14 mouse cellular contexts compared by ENCODE assay signal in the genomic region with DNA sequence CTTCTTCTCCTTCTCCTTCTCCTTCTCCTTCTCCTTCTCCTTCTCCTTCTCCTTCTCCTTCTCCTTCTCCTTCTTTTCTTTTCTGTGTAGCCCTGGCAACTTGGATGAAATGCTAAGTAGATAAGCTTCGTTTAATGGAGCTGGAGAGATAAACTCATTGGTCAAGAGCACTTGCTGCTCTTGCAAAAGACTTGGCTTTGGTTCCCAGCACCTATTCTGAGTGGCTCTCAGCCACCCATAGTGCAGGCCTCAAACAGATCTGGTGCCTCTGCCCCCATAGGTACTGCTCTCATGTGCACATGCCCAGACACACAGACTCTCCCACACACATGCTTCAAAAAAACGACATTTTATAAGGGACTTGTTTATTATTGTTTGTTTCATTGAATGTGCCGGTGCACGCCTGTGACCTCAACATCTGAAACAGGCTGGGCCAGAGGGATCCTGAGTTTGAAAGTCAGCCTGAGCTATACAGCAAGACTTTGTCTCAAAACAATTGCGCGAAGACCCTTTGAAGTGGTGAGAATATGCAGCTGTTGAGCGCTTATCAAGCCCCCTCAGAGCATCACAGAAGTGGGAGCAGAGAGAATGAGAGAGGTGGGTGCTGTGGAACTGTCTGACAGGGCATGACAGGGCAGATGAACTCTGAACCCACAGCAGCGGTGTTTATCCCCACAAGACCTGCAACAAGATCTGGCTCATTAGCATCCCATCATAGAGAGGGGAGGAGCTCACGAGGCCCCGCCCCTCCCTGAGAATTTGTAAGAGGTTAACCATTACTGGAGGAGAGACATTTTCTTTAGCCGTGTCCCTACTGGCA. TPM values are rescaled to one million over a fixed set of nuclear protein-coding genes. Genes with fewer than 3 reads are reported as not detected.
DNase-seq lines count a peak whose midpoint lies in the region; ATAC-seq lines count a peak whose summit lies in the region.
"Had no signal": no experiment of that assay in that cellular context is flagged by ENCODE, and none has a peak within 500 bp of the region (broad histone marks: within the 10 kb centered on the region; RNA-seq: fewer than 3 reads in every experiment).

No protein-coding gene starts in this region.

- peak; percentile 41 for ATAC-seq in erythroblast, adult 5-6 weeks (replicated peaks; ENCODE audit: low FRiP score, poor library complexity, severe bottlenecking)
- ATAC-seq: forebrain, embryonic 16.5 days; lung, postnatal 0 days; midbrain, embryonic 15.5 days had no signal

- peak; percentile 5 for DNase-seq in embryo, embryonic 10.5 days (ENCODE audit: low spot score)
- DNase-seq in embryo, embryonic 10 days (ENCODE audit: low spot score): no peak
- peak; percentile 22 to 37 for DNase-seq in lung, adult 18-20 months
- DNase-seq in lung, postnatal 14 days: no peak
- peak; percentile 84 for DNase-seq in thymus, postnatal 14 days
- no peak for DNase-seq in layer of hippocampus, adult 9-11 months
- DNase-seq in gastrocnemius, adult 18-20 months (ENCODE audit: low spot score): no peak
- DNase-seq: gastrocnemius, postnatal 10 days; kidney, adult 2 months; right cerebral cortex, adult 18-20 months had no signal

RNA-seq across cellular contexts. Expression of a gene that starts 33.6 kb away (rescaled TPM):
- total RNA-seq in erythroblast, adult 5-6 weeks (2015; ENCODE audit: low replicate concordance): 131 and 161 TPM in 2 replicates
- 125 and 166 TPM in 2 replicates for total RNA-seq in erythroblast, adult 5-6 weeks (2017; ENCODE audit: low replicate concordance)
- 1 to 10 TPM; 1.9 to 3.6 TPM for total RNA-seq in gastrocnemius, adult 18-20 months (2021)

RNA-seq across cellular contexts. Expression of a gene that starts 53.8 kb away (rescaled TPM):
- total RNA-seq in erythroblast, adult 5-6 weeks (2015; ENCODE audit: low replicate concordance): 40.3 and 52.7 TPM in 2 replicates
- total RNA-seq in erythroblast, adult 5-6 weeks (2017; ENCODE audit: low replicate concordance): 82.9 and 164 TPM in 2 replicates
- under 1 TPM; 0.40 to 0.53 TPM for total RNA-seq in gastrocnemius, adult 18-20 months (2021)

RNA-seq across cellular contexts. Expression of a gene that starts 53.9 kb away (rescaled TPM):
- total RNA-seq in erythroblast, adult 5-6 weeks (2015; ENCODE audit: low replicate concordance): 17.3 and 23.4 TPM in 2 replicates
- 18.7 and 20.9 TPM in 2 replicates for total RNA-seq in erythroblast, adult 5-6 weeks (2017; ENCODE audit: low replicate concordance)
- 1 to 10 TPM; 6.9 to 9.3 TPM for total RNA-seq in gastrocnemius, adult 18-20 months (2021)

Comparison
In these comparisons a context has a peak if more than half of its experiments do, and no peak if none do; other contexts are left out.
1. DNase-seq: peak in embryo, embryonic 10.5 days (single experiment), lung, adult 18-20 months (2 of 2) and thymus, postnatal 14 days (single experiment); none in embryo, embryonic 10 days (single experiment), lung, postnatal 14 days (single experiment), layer of hippocampus, adult 9-11 months (single experiment) and gastrocnemius, adult 18-20 months (single experiment).
2. RNA of a gene that starts 33.6 kb away (total RNA-seq): 125 to 166 TPM in erythroblast, adult 5-6 weeks; 1.9 to 3.6 TPM in gastrocnemius, adult 18-20 months; every median in the first group is over 10 times any median in the second.
3. RNA of a gene that starts 53.8 kb away (total RNA-seq): 40.3 to 164 TPM in erythroblast, adult 5-6 weeks; 0.40 to 0.53 TPM in gastrocnemius, adult 18-20 months; every median in the first group is over 10 times any median in the second.